Mouse (Mus musculus) myocyte (in vitro differentiated cells): Measurements from ENCODE around the gene Cops7b. TPM values are rescaled to one million over a fixed set of nuclear protein-coding genes. Genes with fewer than 3 reads are reported as not detected.

Source experiments
- H3K27me3 ChIP-seq: one replicate; pipeline ENCODE4 v1.6.1; 2011; ENCODE audit not compliant: control insufficient read depth, insufficient read depth, insufficient read length
- H3K36me3 ChIP-seq: one replicate; pipeline ENCODE4 v1.6.1; 2011; ENCODE audit not compliant: control insufficient read depth, insufficient read depth
- H3K4me2 ChIP-seq: one replicate; pipeline ENCODE4 v1.6.1; 2011; ENCODE audit warnings: low read depth, control low read depth
- H3K4me3 ChIP-seq: one replicate; pipeline ENCODE4 v1.5.1; 2011; ENCODE audit warnings: mild to moderate bottlenecking, control low read depth, moderate library complexity
- H3K79me2 ChIP-seq: one replicate; pipeline ENCODE4 v1.6.1; 2011; ENCODE audit not compliant: control insufficient read depth, insufficient read depth
- H3ac ChIP-seq: one replicate; pipeline ENCODE4 v1.6.1; 2011; ENCODE audit not compliant: control insufficient read depth, insufficient read length
- CEBPB ChIP-seq: IDR thresholded peaks from 2 replicates; pipeline ENCODE4 v1.6.1; 2011; ENCODE audit warnings: mild to moderate bottlenecking, moderate library complexity; ENCODE audit not compliant: poor library complexity, insufficient read depth, severe bottlenecking
- E2F4 ChIP-seq: IDR thresholded peaks from one replicate; pipeline ENCODE4 v1.6.1; 2011; ENCODE audit warnings: mild to moderate bottlenecking, control low read depth, moderate library complexity; ENCODE audit not compliant: insufficient read depth
- MAX ChIP-seq: IDR thresholded peaks from one replicate; pipeline ENCODE4 v1.6.1; 2011; ENCODE audit warnings: low read depth, mild to moderate bottlenecking, control low read depth
- MYOD1 ChIP-seq, 3 experiments: IDR thresholded peaks; one replicate each; pipeline ENCODE4 v1.6.1; 2011; ENCODE audit warnings: control low read depth in 2 of 3, low read depth in 2 of 3, mild to moderate bottlenecking in 2 of 3, moderate library complexity in 1 of 3; ENCODE audit not compliant: insufficient read length in 2 of 3, control insufficient read depth in 1 of 3
- MYOG ChIP-seq, 3 experiments: IDR thresholded peaks; one replicate each; pipeline ENCODE4 v1.6.1; 2011; ENCODE audit warnings: control low read depth in 2 of 3, low read depth in 2 of 3, mild to moderate bottlenecking in 2 of 3; ENCODE audit not compliant: insufficient read length in 2 of 3, control insufficient read depth in 1 of 3, insufficient read depth in 1 of 3
- POLR2A ChIP-seq: IDR thresholded peaks from one replicate; pipeline ENCODE4 v1.6.1; 2011; ENCODE audit warnings: low read depth, mild to moderate bottlenecking, control low read depth, moderate library complexity; ENCODE audit not compliant: insufficient read length
- POLR2AphosphoS2 ChIP-seq: IDR thresholded peaks from one replicate; pipeline ENCODE4 v1.6.1; 2011; ENCODE audit warnings: low read depth, control low read depth; ENCODE audit not compliant: insufficient read length
- REST ChIP-seq: IDR thresholded peaks from one replicate; pipeline ENCODE4 v1.6.1; 2011; ENCODE audit warnings: mild to moderate bottlenecking, control low read depth, moderate library complexity; ENCODE audit not compliant: insufficient read depth, insufficient read length
- SRF ChIP-seq: IDR thresholded peaks from one replicate; pipeline ENCODE4 v1.6.1; 2011; ENCODE audit warnings: low read depth; ENCODE audit not compliant: control insufficient read depth, insufficient read length
- TCF12 ChIP-seq: IDR thresholded peaks from one replicate; pipeline ENCODE4 v1.6.1; 2011; ENCODE audit warnings: mild to moderate bottlenecking, control low read depth; ENCODE audit not compliant: poor library complexity, insufficient read depth, severe bottlenecking
- TCF3 ChIP-seq: IDR thresholded peaks from one replicate; pipeline ENCODE4 v1.6.1; 2011; ENCODE audit warnings: low read depth, control low read depth; ENCODE audit not compliant: insufficient read length
- USF1 ChIP-seq: IDR thresholded peaks from one replicate; pipeline ENCODE4 v1.6.1; 2011; ENCODE audit warnings: low read depth, mild to moderate bottlenecking, control low read depth, moderate library complexity
- polyA plus RNA-seq: library from polyadenylated mRNA; unstranded; fragments of >200 nt; fragmentation: generic; extraction: Trizol; gene quantifications from one replicate; pipeline ENCODE4 v1.2.1, GENCODE M21; 2012; ENCODE audit warnings: missing spikeins

Gene Cops7b
- polyA plus RNA-seq, 1 experiment, result 20.4 TPM

- H3K4me3 ChIP-seq, result no peak overlapping the region
- no peak overlapping the region for H3K4me2 ChIP-seq
- no peaks in the 10 kb centered on the region for H3K27me3 ChIP-seq
- TF ChIP-seq REST, result no peak
- peak; percentile 64; the same call in 1 of the 2 replicates for TF ChIP-seq CEBPB
- H3K36me3 ChIP-seq, result peaks cover 7% of the 10 kb centered on the region
- no peaks in the 10 kb centered on the region for H3K79me2 ChIP-seq
- H3ac ChIP-seq, result no peak overlapping the region
Observed at GRCm38 (mm10) chr1:86571381-86571780, 11.3 kb upstream of the Cops7b start.

- H3K4me2 ChIP-seq, result no peak overlapping the region
- peaks cover 3% of the 10 kb centered on the region for H3K36me3 ChIP-seq
- no peak overlapping the region for H3ac ChIP-seq
- H3K27me3 ChIP-seq, result no peaks in the 10 kb centered on the region
- no peak overlapping the region for H3K4me3 ChIP-seq
- H3K79me2 ChIP-seq, result no peaks in the 10 kb centered on the region
- TF ChIP-seq SRF (no peak), POLR2AphosphoS2 (no peak), CEBPB (no peak), REST (no peak), MAX (no peak), TCF3 (no peak), MYOD1 (IDR thresholded peaks at IDR 0.05; ENCODE audit: control insufficient read depth in 1 of 3, insufficient read length in 2 of 3, low read depth in 2 of 3) (no peak), POLR2A (no peak), USF1 (no peak), MYOG (IDR thresholded peaks at IDR 0.05; ENCODE audit: control insufficient read depth in 1 of 3, insufficient read depth in 1 of 3, insufficient read length in 2 of 3, low read depth in 2 of 3) (no peak), TCF12 (no peak), E2F4 (no peak)
Observed at GRCm38 (mm10) chr1:86571941-86572340, 10.8 kb upstream of the Cops7b start.

GRCm38 (mm10) chr1:86580426-86580825 is 2.3 kb upstream of the Cops7b start:
- Histone ChIP-seq H3K79me2 (peaks cover 16% of the 10 kb centered on the region), H3K36me3 (peaks cover 4% of the 10 kb centered on the region), H3ac (no peak overlapping the region), H3K4me2 (no peak overlapping the region), H3K4me3 (no peak overlapping the region), H3K27me3 (no peaks in the 10 kb centered on the region)
- TF ChIP-seq USF1 (no peak), TCF3 (no peak), TCF12 (no peak), SRF (no peak), REST (no peak), POLR2AphosphoS2 (no peak), MYOD1 (IDR thresholded peaks at IDR 0.05; ENCODE audit: control insufficient read depth in 1 of 3, insufficient read length in 2 of 3, low read depth in 2 of 3) (no peak), POLR2A (no peak), MYOG (IDR thresholded peaks at IDR 0.05; ENCODE audit: control insufficient read depth in 1 of 3, insufficient read depth in 1 of 3, insufficient read length in 2 of 3, low read depth in 2 of 3) (no peak), E2F4 (no peak), MAX (no peak), CEBPB (no peak)

DNA sequence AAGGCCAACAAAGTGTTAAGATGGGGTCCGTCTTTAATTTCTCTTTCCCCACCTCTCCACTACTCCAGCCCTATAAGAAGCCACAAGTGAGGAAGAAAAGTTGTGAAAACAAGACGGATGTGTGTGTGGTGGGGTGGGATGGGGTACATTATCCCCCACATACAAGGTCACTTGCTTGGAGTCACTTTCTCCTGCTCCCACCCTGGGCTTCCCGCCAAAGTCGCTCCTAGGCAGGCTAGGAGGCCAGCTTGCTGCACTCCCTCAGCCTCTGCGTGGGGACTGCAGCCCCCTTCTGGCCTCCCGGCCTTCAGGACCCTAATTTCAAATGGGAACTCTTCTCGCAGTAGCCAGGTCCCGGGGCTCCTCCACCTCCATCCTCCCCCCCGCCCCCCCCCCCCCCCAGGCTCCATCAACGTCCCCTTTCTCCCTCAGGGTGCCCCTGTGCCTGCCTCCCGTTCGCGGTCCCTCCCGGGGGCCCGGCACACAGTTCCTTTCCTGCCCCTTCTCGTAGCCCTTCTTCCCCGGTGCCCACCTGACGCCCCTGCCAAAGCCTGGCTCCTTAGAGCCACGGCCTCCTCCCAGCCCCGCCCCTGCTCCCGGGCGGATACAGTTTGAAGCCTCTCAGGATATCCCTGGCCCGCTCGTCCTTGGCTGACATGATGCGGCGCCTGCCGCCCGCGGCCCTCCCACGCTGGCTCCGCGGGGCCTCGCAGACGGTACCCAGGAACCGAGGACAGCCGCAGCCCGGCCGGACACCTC is 833 bp upstream of the Cops7b start:
- Histone ChIP-seq H3K79me2 (peaks cover 16% of the 10 kb centered on the region), H3K36me3 (peaks cover 4% of the 10 kb centered on the region), H3K4me2 (peak overlapping the region; percentile 83), H3ac (peak overlapping the region; percentile 73), H3K27me3 (no peaks in the 10 kb centered on the region), H3K4me3 (peak overlapping the region; percentile 37)
- TF ChIP-seq MYOG (IDR thresholded peaks at IDR 0.05; ENCODE audit: control insufficient read depth in 1 of 3, insufficient read depth in 1 of 3, insufficient read length in 2 of 3, low read depth in 2 of 3), result no peak
- no peak for TF ChIP-seq TCF3
- no peak for TF ChIP-seq CEBPB
- no peak for TF ChIP-seq USF1
- no peak for TF ChIP-seq MAX
- TF ChIP-seq POLR2A, result no peak
- TF ChIP-seq E2F4, result no peak
- TF ChIP-seq REST, result no peak
- no peak for TF ChIP-seq SRF
- no peak for TF ChIP-seq MYOD1 (IDR thresholded peaks at IDR 0.05; ENCODE audit: control insufficient read depth in 1 of 3, insufficient read length in 2 of 3, low read depth in 2 of 3)
- no peak for TF ChIP-seq TCF12

DNA sequence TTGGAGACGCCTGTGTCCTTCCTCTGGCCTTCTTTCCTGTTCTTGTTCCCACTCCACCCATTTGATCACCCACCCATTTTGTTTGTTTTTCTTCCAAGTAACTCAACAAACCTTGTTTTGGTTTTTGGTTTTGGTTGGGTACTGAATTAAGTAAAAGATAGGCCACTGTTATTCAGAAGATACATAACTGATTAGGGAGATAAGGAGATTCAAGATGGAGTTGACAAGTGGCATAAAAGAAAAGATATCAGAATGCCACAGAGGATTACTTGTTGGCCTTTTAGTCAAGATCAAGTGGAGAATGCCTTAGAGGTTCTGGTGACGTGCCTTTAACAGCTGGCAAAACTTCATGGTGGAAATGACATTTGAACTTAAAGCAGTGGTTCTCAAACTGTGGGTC is 1.0 kb downstream of the Cops7b start:
- Histone ChIP-seq H3K36me3 (no peaks in the 10 kb centered on the region), H3K4me3 (peak overlapping the region; percentile 37), H3K79me2 (peaks cover 29% of the 10 kb centered on the region), H3K4me2 (peak overlapping the region; percentile 68), H3ac (no peak overlapping the region), H3K27me3 (no peaks in the 10 kb centered on the region)
- TF ChIP-seq E2F4, result no peak
- no peak for TF ChIP-seq MAX
- no peak for TF ChIP-seq POLR2AphosphoS2
- no peak for TF ChIP-seq REST
- TF ChIP-seq TCF12, result no peak
- no peak for TF ChIP-seq USF1
